8 mouse cellular contexts compared by ENCODE assay signal in the genomic region with DNA sequence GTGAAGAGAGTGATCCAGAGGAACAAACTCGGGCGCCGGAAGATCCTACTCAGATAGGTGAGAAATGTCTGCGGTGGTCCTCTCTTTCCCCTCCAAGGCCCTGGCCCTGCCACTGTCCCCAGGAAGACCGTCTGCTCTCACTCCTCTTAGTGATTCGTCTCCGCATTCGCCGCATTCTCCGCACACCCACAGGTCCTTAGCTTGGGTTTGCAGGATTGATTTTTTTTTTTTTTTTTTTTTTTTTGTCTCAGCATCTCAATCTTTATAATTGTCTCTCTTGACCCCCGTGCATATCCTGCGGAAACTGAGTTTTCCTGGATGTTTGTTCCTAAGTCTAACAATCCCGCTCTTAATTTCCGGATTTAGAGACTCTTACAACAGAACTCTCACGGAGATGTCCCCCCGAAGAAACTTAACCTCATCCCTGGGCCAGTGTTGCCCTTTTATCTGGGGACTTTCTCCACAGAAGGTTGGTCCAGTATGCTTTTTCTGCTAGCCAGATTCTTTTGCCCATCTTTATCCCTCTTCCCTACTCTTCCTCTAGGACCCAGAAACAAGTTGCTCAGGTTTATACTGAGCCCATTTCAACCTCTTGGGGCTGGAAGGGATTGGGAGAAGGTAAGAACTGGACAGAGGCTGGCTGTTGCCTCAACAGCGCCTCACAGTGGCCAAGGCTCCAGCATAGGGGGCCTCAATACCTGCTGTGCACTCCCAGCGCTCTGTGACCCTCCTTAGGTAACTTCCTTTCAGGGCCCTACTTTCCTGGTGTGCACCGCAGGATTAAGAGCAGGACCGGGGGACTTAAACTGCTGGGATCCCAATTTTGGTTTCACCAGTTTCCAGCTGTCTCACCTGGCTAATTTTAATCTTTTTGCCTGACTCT. TPM values are rescaled to one million over a fixed set of nuclear protein-coding genes. Genes with fewer than 3 reads are reported as not detected.
DNase-seq lines count a peak whose midpoint lies in the region; ATAC-seq and TF ChIP-seq lines count a peak whose summit lies in the region.

No protein-coding gene starts in this region.

- WGBS in embryonic facial prominence, embryonic 12.5 days = 2% methylated on average over 20 of the region's 20 CpGs
- 3% methylated on average over 20 of the region's 20 CpGs for WGBS in hindbrain, embryonic 16.5 days
- WGBS in liver, postnatal 0 days (ENCODE audit: insufficient replicate concordance) = 4% methylated on average over 20 of the region's 20 CpGs
- 2% methylated on average over 20 of the region's 20 CpGs for WGBS in neural tube, embryonic 14.5 days

- peak overlapping the region; percentile 74 for H3K4me2 ChIP-seq in embryonic facial prominence, embryonic 12.5 days (replicated peaks)
- peak overlapping the region; percentile 70 for H3K4me2 ChIP-seq in hindbrain, embryonic 16.5 days (ENCODE audit: low read length)
- H3K4me2 ChIP-seq in liver, postnatal 0 days (ENCODE audit: low read depth, low read length) = peak overlapping the region; percentile 81
- H3K4me2 ChIP-seq in neural tube, embryonic 14.5 days (ENCODE audit: low read depth, low read length) = peak overlapping the region; percentile 52; the same call in 1 of the 2 replicates

- H3K9me3 ChIP-seq in embryonic facial prominence, embryonic 12.5 days = no peaks in the 10 kb centered on the region
- H3K9me3 ChIP-seq in hindbrain, embryonic 16.5 days (ENCODE audit: control insufficient read depth, low read length) = peaks cover 2% of the 10 kb centered on the region; the same call in 1 of the 2 replicates
- H3K9me3 ChIP-seq in liver, postnatal 0 days (ENCODE audit: low read length) = no peaks in the 10 kb centered on the region
- no peaks in the 10 kb centered on the region for H3K9me3 ChIP-seq in neural tube, embryonic 14.5 days (ENCODE audit: control insufficient read depth, low read length)

- H3K36me3 ChIP-seq in embryonic facial prominence, embryonic 12.5 days = no peaks in the 10 kb centered on the region
- H3K36me3 ChIP-seq in hindbrain, embryonic 16.5 days (ENCODE audit: control insufficient read depth, insufficient read depth, low read length) = no peaks in the 10 kb centered on the region
- H3K36me3 ChIP-seq in liver, postnatal 0 days (replicated peaks; ENCODE audit: insufficient read depth, low read length) = no peaks in the 10 kb centered on the region
- no peaks in the 10 kb centered on the region for H3K36me3 ChIP-seq in neural tube, embryonic 14.5 days (ENCODE audit: control insufficient read depth, insufficient read depth, low read length)

- TF ChIP-seq CTCF in liver, postnatal 0 days (IDR thresholded peaks at IDR 0.05; ENCODE audit: low read depth) = peak; percentile 59

- peaks cover 92% of the 10 kb centered on the region for H3K27me3 ChIP-seq in embryonic facial prominence, embryonic 12.5 days
- peaks cover 77% of the 10 kb centered on the region for H3K27me3 ChIP-seq in hindbrain, embryonic 16.5 days (replicated peaks; ENCODE audit: control insufficient read depth, insufficient read depth, low read length)
- peaks cover 99% of the 10 kb centered on the region for H3K27me3 ChIP-seq in liver, postnatal 0 days (ENCODE audit: insufficient read depth, low read length)
- peaks cover 79% of the 10 kb centered on the region for H3K27me3 ChIP-seq in neural tube, embryonic 14.5 days (ENCODE audit: control insufficient read depth, insufficient read depth, low read length)

- DNase-seq in urinary bladder, postnatal 14 days (ENCODE audit: low spot score) = peak; percentile 33
- DNase-seq in urinary bladder, postnatal 10 days (ENCODE audit: low spot score) = no peak
- peak; percentile 43 for DNase-seq in liver, postnatal 0 days
- DNase-seq in frontal cortex, postnatal 10 days (ENCODE audit: low spot score in 2 of 2) = no peak
- no peak for DNase-seq in gastrocnemius, adult 18-20 months (ENCODE audit: low spot score)

- peak overlapping the region; percentile 88; the same call in 1 of the 2 replicates for H3K27ac ChIP-seq in embryonic facial prominence, embryonic 12.5 days
- H3K27ac ChIP-seq in hindbrain, embryonic 16.5 days (ENCODE audit: low read depth, low read length) = no peak overlapping the region
- no peak overlapping the region for H3K27ac ChIP-seq in liver, postnatal 0 days (ENCODE audit: low read depth)
- no peak overlapping the region for H3K27ac ChIP-seq in neural tube, embryonic 14.5 days (ENCODE audit: low read depth, low read length)

- ATAC-seq in embryonic facial prominence, embryonic 12.5 days (ENCODE audit: insufficient number of reproducible peaks, insufficient read depth, low FRiP score, low TSS enrichment) = no peak
- ATAC-seq in hindbrain, embryonic 16.5 days = no peak
- ATAC-seq in liver, postnatal 0 days = no peak
- ATAC-seq in neural tube, embryonic 14.5 days (ENCODE audit: low read depth) = no peak

- peaks cover 19% of the 10 kb centered on the region; the same call in 1 of the 2 replicates for H3K4me1 ChIP-seq in embryonic facial prominence, embryonic 12.5 days
- peaks cover 15% of the 10 kb centered on the region for H3K4me1 ChIP-seq in hindbrain, embryonic 16.5 days (ENCODE audit: control insufficient read depth, insufficient read depth, low read depth, low read length)
- H3K4me1 ChIP-seq in liver, postnatal 0 days (ENCODE audit: insufficient read depth) = peaks cover 12% of the 10 kb centered on the region
- H3K4me1 ChIP-seq in neural tube, embryonic 14.5 days (ENCODE audit: control insufficient read depth, insufficient read depth, low read length) = 0 out of 2 replicates have a peak, but pooled peaks cover 2% of the 10 kb centered on the region

- no peak for TF ChIP-seq EP300 in liver, postnatal 0 days (IDR thresholded peaks at IDR 0.05; ENCODE audit: low read depth)

- H3K4me3 ChIP-seq in embryonic facial prominence, embryonic 12.5 days = peak overlapping the region; percentile 54
- H3K4me3 ChIP-seq in hindbrain, embryonic 16.5 days (ENCODE audit: low read length) = peak overlapping the region; percentile 45
- peak overlapping the region; percentile 55 for H3K4me3 ChIP-seq in liver, postnatal 0 days (ENCODE audit: low read depth, low read length)
- H3K4me3 ChIP-seq in neural tube, embryonic 14.5 days (ENCODE audit: low read depth, low read length) = no peak overlapping the region

- H3K9ac ChIP-seq in embryonic facial prominence, embryonic 12.5 days = peak overlapping the region; percentile 42
- H3K9ac ChIP-seq in hindbrain, embryonic 16.5 days (ENCODE audit: low read depth, low read length) = no peak overlapping the region
- H3K9ac ChIP-seq in liver, postnatal 0 days (replicated peaks) = no peak overlapping the region
- no peak overlapping the region for H3K9ac ChIP-seq in neural tube, embryonic 14.5 days (replicated peaks; ENCODE audit: low read depth, low read length)

RNA-seq across cellular contexts. Expression of a gene that starts 1.2 kb away (rescaled TPM):
- 6.2 and 7.7 TPM in 2 replicates for polyA plus RNA-seq in embryonic facial prominence, embryonic 12.5 days (2016; fragmentation: Nextera tagmentation; extraction: Ambion mirVana)
- 0.05 and 0.07 TPM in 2 replicates for polyA plus RNA-seq in hindbrain, embryonic 16.5 days (2015; fragmentation: Nextera tagmentation; extraction: Ambion mirVana)
- not detected in 2 replicates for polyA plus RNA-seq in liver, postnatal 0 days (2015; fragmentation: Nextera tagmentation; extraction: Ambion mirVana)
- not detected in 2 replicates for polyA plus RNA-seq in neural tube, embryonic 14.5 days (2014; fragmentation: Nextera tagmentation; extraction: Ambion mirVana)
- under 1 TPM in 1 of 2 experiments, not detected in 1; 0.24 TPM for total RNA-seq in gastrocnemius, adult 18-20 months (2021)

RNA-seq across cellular contexts. Expression of a gene that starts 16.0 kb away (rescaled TPM):
- 0.27 and 1.5 TPM in 2 replicates for polyA plus RNA-seq in embryonic facial prominence, embryonic 12.5 days (2016; fragmentation: Nextera tagmentation; extraction: Ambion mirVana)
- polyA plus RNA-seq in hindbrain, embryonic 16.5 days (2015; fragmentation: Nextera tagmentation; extraction: Ambion mirVana) = not detected in 2 replicates
- not detected in 2 replicates for polyA plus RNA-seq in liver, postnatal 0 days (2015; fragmentation: Nextera tagmentation; extraction: Ambion mirVana)
- not detected in 2 replicates for polyA plus RNA-seq in neural tube, embryonic 14.5 days (2014; fragmentation: Nextera tagmentation; extraction: Ambion mirVana)
- not detected for total RNA-seq in gastrocnemius, adult 18-20 months (2021)

Comparison
In these comparisons a context has a peak if more than half of its experiments do, and no peak if none do; other contexts are left out.
1. DNase-seq: peak in urinary bladder, postnatal 14 days (single experiment) and liver, postnatal 0 days (single experiment); none in urinary bladder, postnatal 10 days (single experiment), frontal cortex, postnatal 10 days (0 of 2) and gastrocnemius, adult 18-20 months (single experiment).
2. Peak in every context shown above with its lines, with median percentiles within 50 percentile points of each other: H3K4me2 ChIP-seq.